Mouse (Mus musculus) forebrain, postnatal 0 days (tissue): ENCODE measurements at regions not wholly inside any gene's neighbourhood (a gene's known extent, or its start where the extent isn't known, plus 50 kb on each side); places are given as distances from the start of the nearest gene placed in this dataset.

Experiments used
- ATAC-seq: fragments of 200-750 bp; cut with Nextera tagmentation; 2 replicates; pipeline ENCODE4 v1.8.0; 2017; ENCODE audit warnings: mild to moderate bottlenecking, moderate library complexity
- DNase-seq: peaks from one replicate; pipeline ENCODE4 v3.0.0-alpha.2; 2015
- H3K27ac ChIP-seq: fragments of 300-500 bp; sonication (generic); 2 replicates; pipeline ENCODE4 v1.5.1; 2014; ENCODE audit warnings: low read depth, mild to moderate bottlenecking, antibody characterized with exemption, low read length, moderate library complexity, mixed read lengths
- H3K27me3 ChIP-seq: fragments of 300-500 bp; sonication (generic); 2 replicates; pipeline ENCODE4 v1.6.1; 2014; ENCODE audit warnings: mild to moderate bottlenecking, low read length, mixed read lengths; ENCODE audit not compliant: insufficient read depth
- H3K36me3 ChIP-seq: fragments of 300-500 bp; sonication (generic); 2 replicates; pipeline ENCODE4 v1.6.1; 2014; ENCODE audit warnings: mild to moderate bottlenecking, moderate library complexity; ENCODE audit not compliant: insufficient read depth
- H3K4me1 ChIP-seq: fragments of 300-500 bp; sonication (generic); 2 replicates; pipeline ENCODE4 v1.6.1; 2014; ENCODE audit warnings: antibody characterized with exemption; ENCODE audit not compliant: insufficient read depth
- H3K4me2 ChIP-seq: fragments of 300-500 bp; sonication (generic); 2 replicates; pipeline ENCODE4 v1.6.1; 2014; ENCODE audit warnings: low read depth, mild to moderate bottlenecking, moderate library complexity
- H3K4me3 ChIP-seq: fragments of 300-500 bp; sonication (generic); 2 replicates; pipeline ENCODE4 v1.5.1; 2014; ENCODE audit warnings: low read depth, low read length, mixed read lengths
- H3K9ac ChIP-seq: fragments of 300-500 bp; sonication (generic); 2 replicates; pipeline ENCODE4 v1.6.1; 2014; ENCODE audit warnings: mild to moderate bottlenecking
- H3K9me3 ChIP-seq: fragments of 300-500 bp; sonication (generic); 2 replicates; pipeline ENCODE4 v1.6.1; 2016; ENCODE audit warnings: low read length
- CTCF ChIP-seq: sonication (generic); IDR thresholded peaks from 2 replicates; pipeline ENCODE4 v1.5.1; 2016; ENCODE audit warnings: antibody characterized with exemption, control low read depth, low read depth
- WGBS: fragments of 180-500 bp; shearing (Covaris S2); extraction: QIAGEN DNeasy Blood & Tissue Kit; methylation state at CpG from one replicate; pipeline ENCODE4 v1.1.7; 2014; 5-methylcytosine and 5-hydroxymethylcytosine counted together

- H3K4me1 ChIP-seq: no peaks in the 10 kb centered on the region
- no peak for TF ChIP-seq CTCF
These were observed 624.9 kb upstream of the Igfbp3 start for GRCm38 (mm10) chr11:7838311-7839237.

DNA sequence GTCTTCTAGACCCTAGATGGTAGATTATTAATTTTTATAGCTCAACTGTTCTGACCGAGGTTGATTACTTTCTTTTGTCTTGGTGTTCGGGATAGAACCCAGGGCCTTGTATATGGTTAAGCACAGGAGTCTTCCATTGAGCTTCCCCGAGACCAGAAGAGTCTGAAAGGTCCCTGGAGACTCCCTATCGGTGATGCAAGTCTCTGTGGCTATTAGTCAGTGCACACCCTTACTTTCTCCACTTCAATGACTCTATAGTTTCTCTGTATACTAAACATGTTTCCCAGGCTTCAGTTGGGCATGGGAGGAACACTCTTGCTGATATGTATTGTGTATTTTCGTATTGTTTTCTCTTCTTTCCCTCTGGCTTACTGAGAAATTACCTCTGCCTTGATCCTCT is 623.8 kb upstream of the Igfbp3 start:
- DNase-seq (no peak), ATAC-seq (no peak)
- no peaks in the 10 kb centered on the region for H3K9me3 ChIP-seq
- H3K4me3 ChIP-seq: no peak overlapping the region
- H3K4me1 ChIP-seq: no peaks in the 10 kb centered on the region
- no peak for TF ChIP-seq CTCF
- no peaks in the 10 kb centered on the region for H3K27me3 ChIP-seq
- WGBS: 88% methylated on average over 5 of the region's 5 CpGs
- H3K4me2 ChIP-seq: no peak overlapping the region
- H3K9ac ChIP-seq: no peak overlapping the region
- no peak overlapping the region for H3K27ac ChIP-seq
- no peaks in the 10 kb centered on the region for H3K36me3 ChIP-seq

More at GRCm38 (mm10) chr11:7838311-7839237, 624.9 kb upstream of the Igfbp3 start:
- no peak overlapping the region for H3K4me2 ChIP-seq
- H3K9me3 ChIP-seq: no peaks in the 10 kb centered on the region
- no peak overlapping the region for H3K27ac ChIP-seq
- 71% methylated on average over 8 of the region's 8 CpGs for WGBS
- no peak for DNase-seq
- no peak overlapping the region for H3K4me3 ChIP-seq
- H3K36me3 ChIP-seq: no peaks in the 10 kb centered on the region
- no peaks in the 10 kb centered on the region for H3K27me3 ChIP-seq
- peak; percentile 18; the same call in 1 of the 2 replicates for ATAC-seq
- H3K9ac ChIP-seq: no peak overlapping the region

GRCm38 (mm10) chr11:7834151-7834550 is 620.4 kb upstream of the Igfbp3 start:
- no peaks in the 10 kb centered on the region for H3K27me3 ChIP-seq
- no peak overlapping the region for H3K27ac ChIP-seq
- H3K36me3 ChIP-seq: no peaks in the 10 kb centered on the region
- H3K4me1 ChIP-seq: no peaks in the 10 kb centered on the region
- no peak for TF ChIP-seq CTCF
- 63% methylated on average over 2 of the region's 2 CpGs for WGBS
- no peak overlapping the region for H3K9ac ChIP-seq
- ATAC-seq: no peak
- H3K4me2 ChIP-seq: no peak overlapping the region
- H3K9me3 ChIP-seq: no peaks in the 10 kb centered on the region
- no peak overlapping the region for H3K4me3 ChIP-seq
- DNase-seq: no peak

- Histone ChIP-seq H3K4me1 (no peaks in the 10 kb centered on the region), H3K9me3 (no peaks in the 10 kb centered on the region), H3K27ac (no peak overlapping the region), H3K27me3 (no peaks in the 10 kb centered on the region), H3K9ac (no peak overlapping the region), H3K4me3 (no peak overlapping the region), H3K4me2 (no peak overlapping the region), H3K36me3 (no peaks in the 10 kb centered on the region)
- 71% methylated on average over 8 of the region's 8 CpGs for WGBS
- TF ChIP-seq CTCF: no peak
- ATAC-seq: no peak
- DNase-seq: no peak
These were observed 618.7 kb upstream of the Igfbp3 start for GRCm38 (mm10) chr11:7832376-7832775.

DNA sequence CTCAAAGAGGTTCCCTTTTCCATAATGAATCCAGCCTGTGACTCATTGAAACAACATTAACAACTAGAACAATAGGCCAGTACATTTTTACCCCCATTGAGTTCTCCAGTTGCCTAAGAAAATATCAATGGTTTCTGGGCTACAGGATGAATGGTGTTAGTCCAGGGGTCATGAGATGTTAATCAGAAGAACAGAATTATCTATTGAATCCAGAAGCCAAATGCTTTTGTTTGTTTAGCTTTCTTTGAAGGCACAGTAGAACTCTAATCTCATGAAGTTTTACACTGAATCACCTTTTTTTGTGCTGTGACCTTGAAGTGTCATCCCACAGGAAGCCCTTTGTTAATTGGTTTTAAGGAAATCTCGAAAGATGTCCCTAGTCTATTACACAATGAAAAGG is 616.0 kb upstream of the Igfbp3 start:
- DNase-seq (no peak), ATAC-seq (no peak)
- no peak for TF ChIP-seq CTCF
- Histone ChIP-seq H3K4me3 (no peak overlapping the region), H3K27me3 (no peaks in the 10 kb centered on the region), H3K36me3 (no peaks in the 10 kb centered on the region), H3K4me2 (no peak overlapping the region), H3K4me1 (no peaks in the 10 kb centered on the region), H3K27ac (no peak overlapping the region), H3K9me3 (no peaks in the 10 kb centered on the region), H3K9ac (no peak overlapping the region)
- 38% methylated on average over 1 of the region's 1 CpGs for WGBS

GRCm38 (mm10) chr11:7828001-7828400 is 614.3 kb upstream of the Igfbp3 start:
- 88% methylated on average over 4 of the region's 4 CpGs for WGBS
- no peak overlapping the region for H3K4me3 ChIP-seq
- no peak for DNase-seq
- no peak overlapping the region for H3K27ac ChIP-seq
- no peaks in the 10 kb centered on the region for H3K36me3 ChIP-seq
- no peak overlapping the region for H3K9ac ChIP-seq
- H3K4me2 ChIP-seq: no peak overlapping the region
- no peak for TF ChIP-seq CTCF
- ATAC-seq: no peak
- H3K4me1 ChIP-seq: no peaks in the 10 kb centered on the region
- H3K9me3 ChIP-seq: no peaks in the 10 kb centered on the region
- no peaks in the 10 kb centered on the region for H3K27me3 ChIP-seq

GRCm38 (mm10) chr11:7827402-7827801 is 613.7 kb upstream of the Igfbp3 start:
- no peak overlapping the region for H3K4me3 ChIP-seq
- no peaks in the 10 kb centered on the region for H3K9me3 ChIP-seq
- H3K27ac ChIP-seq: no peak overlapping the region
- H3K9ac ChIP-seq: no peak overlapping the region
- H3K27me3 ChIP-seq: no peaks in the 10 kb centered on the region
- no peak overlapping the region for H3K4me2 ChIP-seq
- no peak for TF ChIP-seq CTCF
- H3K36me3 ChIP-seq: no peaks in the 10 kb centered on the region
- no peak for ATAC-seq
- WGBS: 94% methylated on average over 1 of the region's 1 CpGs
- DNase-seq: no peak
- H3K4me1 ChIP-seq: no peaks in the 10 kb centered on the region
